Mouse (Mus musculus): ENCODE results near the gene Cope.

DNA sequence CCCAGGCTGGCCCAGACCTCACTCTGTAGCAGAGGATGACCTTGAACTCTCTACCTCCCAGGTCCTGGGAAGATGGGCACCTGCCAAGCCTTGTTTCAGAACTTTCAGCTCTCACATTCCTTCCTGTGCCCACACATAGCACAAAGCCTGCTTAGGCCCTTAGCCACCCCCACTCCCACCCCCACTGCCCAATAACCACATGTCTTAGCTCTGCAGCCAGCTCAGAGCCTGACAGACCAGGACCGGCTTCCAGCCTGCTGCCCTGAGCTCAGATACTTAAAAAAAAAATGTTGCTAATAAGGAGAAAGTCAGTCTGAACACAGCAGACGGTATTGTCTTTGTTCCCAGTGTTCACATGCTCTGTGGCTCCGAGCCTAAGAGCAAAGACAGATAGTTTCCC, 21.3 kb upstream of the Cope start:
- TF ChIP-seq CTCF (IDR thresholded peaks at IDR 0.05; ENCODE audit: borderline replicate concordance, extremely low read depth, insufficient read depth, insufficient read length): no peak
- no peak for TF ChIP-seq POLR2A (IDR thresholded peaks at IDR 0.05; ENCODE audit: borderline replicate concordance, extremely low read depth, insufficient read depth, insufficient read length, poor library complexity, severe bottlenecking)

All from brain, embryonic 14.5 days (tissue).